Mouse (Mus musculus): ENCODE results near the gene Nacc1. TPM values are rescaled to one million over a fixed set of nuclear protein-coding genes. Genes with fewer than 3 reads are reported as not detected.

Nacc1 gene
- polyA plus RNA-seq, 1 experiment = 104 TPM

GRCm38 (mm10) chr8:84689091-84689915 lies 1.6 kb upstream of the Nacc1 start:
- H3K36me3 ChIP-seq (ENCODE audit: control insufficient read depth, insufficient read depth, low read length) = peaks cover 18% of the 10 kb centered on the region; the same call in 1 of the 2 replicates
- H3K4me3 ChIP-seq (ENCODE audit: low read depth, low read length) = peak overlapping the region; percentile 76
- H3K4me1 ChIP-seq (ENCODE audit: control insufficient read depth, insufficient read depth, insufficient read length, low read length) = peaks cover 18% of the 10 kb centered on the region
- under 1% methylated on average over 46 of the region's 47 CpGs for WGBS
- TF ChIP-seq CTCF (IDR thresholded peaks at IDR 0.05; ENCODE audit: extremely low read depth, insufficient read length, insufficient replicate concordance, low read depth, low read length) = no peak
- TF ChIP-seq POLR2A (IDR thresholded peaks at IDR 0.05; ENCODE audit: low read depth, low read length) = no peak
- no peaks in the 10 kb centered on the region for H3K27me3 ChIP-seq (ENCODE audit: control insufficient read depth, insufficient read depth, low read length)
- H3K27ac ChIP-seq (ENCODE audit: insufficient read depth, low read depth, low read length) = peak overlapping the region; percentile 76

- peaks cover 18% of the 10 kb centered on the region for H3K4me1 ChIP-seq (ENCODE audit: control insufficient read depth, insufficient read depth, insufficient read length, low read length)
- H3K4me3 ChIP-seq (ENCODE audit: low read depth, low read length) = peak overlapping the region; percentile 99
- H3K27ac ChIP-seq (ENCODE audit: insufficient read depth, low read depth, low read length) = peak overlapping the region; percentile 59
- 1% methylated on average over 61 of the region's 62 CpGs for WGBS
- TF ChIP-seq CTCF (IDR thresholded peaks at IDR 0.05; ENCODE audit: extremely low read depth, insufficient read length, insufficient replicate concordance, low read depth, low read length) = no peak
- TF ChIP-seq POLR2A (IDR thresholded peaks at IDR 0.05; ENCODE audit: low read depth, low read length) = no peak
- no peaks in the 10 kb centered on the region for H3K27me3 ChIP-seq (ENCODE audit: control insufficient read depth, insufficient read depth, low read length)
- H3K36me3 ChIP-seq (ENCODE audit: control insufficient read depth, insufficient read depth, low read length) = peaks cover 8% of the 10 kb centered on the region; the same call in 1 of the 2 replicates
Observed at GRCm38 (mm10) chr8:84687003-84687704, 508 bp downstream of the Nacc1 start.

- Histone ChIP-seq H3K4me1 (ENCODE audit: control insufficient read depth, insufficient read depth, insufficient read length, low read length) (peaks cover 18% of the 10 kb centered on the region), H3K36me3 (ENCODE audit: control insufficient read depth, insufficient read depth, low read length) (peaks cover 7% of the 10 kb centered on the region; the same call in 1 of the 2 replicates), H3K27me3 (ENCODE audit: control insufficient read depth, insufficient read depth, low read length) (no peaks in the 10 kb centered on the region), H3K27ac (ENCODE audit: insufficient read depth, low read depth, low read length) (peak within 1 kb of the TSS; percentile 52), H3K4me3 (ENCODE audit: low read depth, low read length) (peak within 1 kb of the TSS; percentile 99)
- TF ChIP-seq POLR2A (IDR thresholded peaks at IDR 0.05; ENCODE audit: low read depth, low read length) (no peak), CTCF (IDR thresholded peaks at IDR 0.05; ENCODE audit: extremely low read depth, insufficient read length, insufficient replicate concordance, low read depth, low read length) (no peak)
- WGBS = 4% methylated on average over 20 of the region's 20 CpGs
Observed at GRCm38 (mm10) chr8:84686191-84687002, 1.3 kb downstream of the Nacc1 start, which contains the start of gene Trmt1. Gene Trmt1 (plus strand): TSS chr8:84686307.

- no peaks in the 10 kb centered on the region for H3K27me3 ChIP-seq (ENCODE audit: control insufficient read depth, insufficient read depth, low read length)
- peaks cover 13% of the 10 kb centered on the region for H3K4me1 ChIP-seq (ENCODE audit: control insufficient read depth, insufficient read depth, insufficient read length, low read length)
- TF ChIP-seq POLR2A (IDR thresholded peaks at IDR 0.05; ENCODE audit: low read depth, low read length) (no peak), CTCF (IDR thresholded peaks at IDR 0.05; ENCODE audit: extremely low read depth, insufficient read length, insufficient replicate concordance, low read depth, low read length) (no peak)
- no peak overlapping the region for H3K4me3 ChIP-seq (ENCODE audit: low read depth, low read length)
- no peak overlapping the region for H3K27ac ChIP-seq (ENCODE audit: insufficient read depth, low read depth, low read length)
- WGBS = 62% methylated on average over 3 of the region's 3 CpGs
- H3K36me3 ChIP-seq (ENCODE audit: control insufficient read depth, insufficient read depth, low read length) = peaks cover 4% of the 10 kb centered on the region; the same call in 1 of the 2 replicates
Observed at GRCm38 (mm10) chr8:84684537-84684936, 3.1 kb downstream of the Nacc1 start.

GRCm38 (mm10) chr8:84682257-84682656 lies 5.4 kb downstream of the Nacc1 start:
- Histone ChIP-seq H3K27me3 (ENCODE audit: control insufficient read depth, insufficient read depth, low read length) (no peaks in the 10 kb centered on the region), H3K4me1 (ENCODE audit: control insufficient read depth, insufficient read depth, insufficient read length, low read length) (peaks cover 13% of the 10 kb centered on the region; the same call in 1 of the 2 replicates), H3K4me3 (ENCODE audit: low read depth, low read length) (no peak overlapping the region), H3K36me3 (ENCODE audit: control insufficient read depth, insufficient read depth, low read length) (peaks cover 4% of the 10 kb centered on the region; the same call in 1 of the 2 replicates), H3K27ac (ENCODE audit: insufficient read depth, low read depth, low read length) (no peak overlapping the region)
- WGBS = 82% methylated on average over 2 of the region's 2 CpGs
- no peak for TF ChIP-seq POLR2A (IDR thresholded peaks at IDR 0.05; ENCODE audit: low read depth, low read length)
- TF ChIP-seq CTCF (IDR thresholded peaks at IDR 0.05; ENCODE audit: extremely low read depth, insufficient read length, insufficient replicate concordance, low read depth, low read length) = no peak

GRCm38 (mm10) chr8:84681476-84681875 lies 6.2 kb downstream of the Nacc1 start:
- TF ChIP-seq POLR2A (IDR thresholded peaks at IDR 0.05; ENCODE audit: low read depth, low read length) (no peak), CTCF (IDR thresholded peaks at IDR 0.05; ENCODE audit: extremely low read depth, insufficient read length, insufficient replicate concordance, low read depth, low read length) (no peak)

More at GRCm38 (mm10) chr8:84681476-84681875, 6.2 kb downstream of the Nacc1 start:
- Histone ChIP-seq H3K27ac (ENCODE audit: insufficient read depth, low read depth, low read length) (no peak overlapping the region), H3K4me1 (ENCODE audit: control insufficient read depth, insufficient read depth, insufficient read length, low read length) (peaks cover 11% of the 10 kb centered on the region; the same call in 1 of the 2 replicates), H3K4me3 (ENCODE audit: low read depth, low read length) (no peak overlapping the region), H3K36me3 (ENCODE audit: control insufficient read depth, insufficient read depth, low read length) (peaks cover 8% of the 10 kb centered on the region; the same call in 1 of the 2 replicates), H3K27me3 (ENCODE audit: control insufficient read depth, insufficient read depth, low read length) (no peaks in the 10 kb centered on the region)
- WGBS = 81% methylated on average over 2 of the region's 2 CpGs

Data from small intestine, adult 2 months (tissue).